Mouse (Mus musculus): ENCODE measurements around the gene Ldb3. TPM values are rescaled to one million over a fixed set of nuclear protein-coding genes. Genes with fewer than 3 reads are reported as not detected.

Ldb3 gene
- polyA plus RNA-seq, 1 experiment from 2014 or later, result 0.68 TPM

DNA sequence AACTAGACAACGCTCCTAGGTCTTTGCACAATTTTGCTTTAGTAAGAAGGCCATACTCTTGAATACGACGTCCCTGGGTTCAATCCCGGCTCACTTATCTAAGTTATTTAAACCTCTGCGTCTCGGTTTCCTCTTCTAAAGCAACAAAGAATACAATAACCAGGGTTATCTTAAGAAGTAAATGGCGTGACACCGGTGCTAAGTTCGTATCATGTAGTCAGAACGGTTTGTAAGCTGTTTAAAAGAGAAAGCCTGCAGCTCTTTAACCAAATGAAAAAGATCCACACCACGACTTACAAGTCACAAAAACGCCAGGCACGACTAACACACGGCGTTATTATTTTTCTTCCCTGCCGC lies 87.1 kb downstream of the Ldb3 start:
- Histone ChIP-seq H3K4me2 (replicated peaks) (peak overlapping the region; percentile 74), H3K27me3 (ENCODE audit: control insufficient read depth, insufficient read depth, low read length) (no peaks in the 10 kb centered on the region), H3K9ac (peak overlapping the region; percentile 88), H3K27ac (peak overlapping the region; percentile 97; the same call in 1 of the 2 replicates), H3K4me1 (replicated peaks; ENCODE audit: control insufficient read depth, insufficient read depth, low read length) (peaks cover 33% of the 10 kb centered on the region), H3K4me3 (replicated peaks; ENCODE audit: low read length) (peak overlapping the region; percentile 96), H3K36me3 (replicated peaks; ENCODE audit: control insufficient read depth, insufficient read depth) (no peaks in the 10 kb centered on the region), H3K9me3 (ENCODE audit: control insufficient read depth, low read length) (no peaks in the 10 kb centered on the region)
- no peak for DNase-seq (ENCODE audit: low spot score)
- WGBS, result under 1% methylated on average over 16 of the region's 16 CpGs
- ATAC-seq (ENCODE audit: low FRiP score), result no peak

GRCm38 (mm10) chr14:34500309-34500708 lies 88.2 kb downstream of the Ldb3 start:
- H3K27me3 ChIP-seq (ENCODE audit: control insufficient read depth, insufficient read depth, low read length), result no peaks in the 10 kb centered on the region
- peaks cover 33% of the 10 kb centered on the region for H3K4me1 ChIP-seq (replicated peaks; ENCODE audit: control insufficient read depth, insufficient read depth, low read length)
- peak overlapping the region; percentile 96 for H3K4me3 ChIP-seq (replicated peaks; ENCODE audit: low read length)
- no peaks in the 10 kb centered on the region for H3K9me3 ChIP-seq (ENCODE audit: control insufficient read depth, low read length)
- peak overlapping the region; percentile 88; the same call in 1 of the 2 replicates for H3K9ac ChIP-seq
- ATAC-seq (ENCODE audit: low FRiP score) (no peak), DNase-seq (ENCODE audit: low spot score) (no peak)
- H3K36me3 ChIP-seq (replicated peaks; ENCODE audit: control insufficient read depth, insufficient read depth), result no peaks in the 10 kb centered on the region
- H3K4me2 ChIP-seq (replicated peaks), result peak overlapping the region; percentile 74
- H3K27ac ChIP-seq, result no peak overlapping the region
- WGBS, result 3% methylated on average over 4 of the region's 4 CpGs

GRCm38 (mm10) chr14:34499664-34500063 lies 88.8 kb downstream of the Ldb3 start:
- DNase-seq (ENCODE audit: low spot score) (no peak), ATAC-seq (ENCODE audit: low FRiP score) (no peak)
- Histone ChIP-seq H3K4me3 (replicated peaks; ENCODE audit: low read length) (no peak overlapping the region), H3K36me3 (replicated peaks; ENCODE audit: control insufficient read depth, insufficient read depth) (no peaks in the 10 kb centered on the region), H3K27me3 (ENCODE audit: control insufficient read depth, insufficient read depth, low read length) (no peaks in the 10 kb centered on the region), H3K9ac (peak overlapping the region; percentile 21; the same call in 1 of the 2 replicates), H3K27ac (no peak overlapping the region), H3K4me1 (replicated peaks; ENCODE audit: control insufficient read depth, insufficient read depth, low read length) (peaks cover 33% of the 10 kb centered on the region), H3K4me2 (replicated peaks) (peak overlapping the region; percentile 74), H3K9me3 (ENCODE audit: control insufficient read depth, low read length) (no peaks in the 10 kb centered on the region)
- WGBS, result 52% methylated on average over 4 of the region's 4 CpGs

DNA sequence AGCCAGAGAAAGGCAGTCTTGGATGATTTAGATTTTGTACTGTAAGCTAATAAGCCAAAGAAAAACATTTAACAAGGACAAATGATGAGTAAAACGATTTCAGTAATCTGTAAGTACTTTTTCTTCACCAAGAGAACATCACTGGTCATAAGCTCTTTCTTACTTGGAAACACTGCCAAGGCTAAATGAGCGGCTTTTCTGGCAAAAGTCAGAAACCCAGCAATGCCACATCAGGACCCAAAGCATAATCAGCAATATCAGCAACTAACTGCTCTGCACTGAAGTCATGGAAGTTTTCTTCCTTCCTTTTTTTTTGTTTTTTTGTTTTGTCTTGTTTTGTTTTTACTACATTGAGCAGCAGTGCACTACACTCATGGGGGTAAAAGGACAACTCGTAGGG lies 91.1 kb downstream of the Ldb3 start:
- H3K4me2 ChIP-seq (replicated peaks), result no peak overlapping the region
- no peaks in the 10 kb centered on the region for H3K27me3 ChIP-seq (ENCODE audit: control insufficient read depth, insufficient read depth, low read length)
- no peaks in the 10 kb centered on the region for H3K36me3 ChIP-seq (replicated peaks; ENCODE audit: control insufficient read depth, insufficient read depth)
- H3K9ac ChIP-seq, result no peak overlapping the region
- ATAC-seq (ENCODE audit: low FRiP score) (no peak), DNase-seq (ENCODE audit: low spot score) (no peak)
- WGBS, result 84% methylated on average over 3 of the region's 3 CpGs
- H3K9me3 ChIP-seq (ENCODE audit: control insufficient read depth, low read length), result no peaks in the 10 kb centered on the region
- no peak overlapping the region for H3K4me3 ChIP-seq (replicated peaks; ENCODE audit: low read length)
- peaks cover 33% of the 10 kb centered on the region for H3K4me1 ChIP-seq (replicated peaks; ENCODE audit: control insufficient read depth, insufficient read depth, low read length)
- no peak overlapping the region for H3K27ac ChIP-seq

- no peak overlapping the region for H3K27ac ChIP-seq
- 94% methylated on average over 3 of the region's 3 CpGs for WGBS
- ATAC-seq (ENCODE audit: low FRiP score), result no peak
These were observed 94.8 kb downstream of the Ldb3 start for GRCm38 (mm10) chr14:34493682-34494081.

GRCm38 (mm10) chr14:34492688-34493087 lies 95.8 kb downstream of the Ldb3 start:
- no peaks in the 10 kb centered on the region for H3K36me3 ChIP-seq (replicated peaks; ENCODE audit: control insufficient read depth, insufficient read depth)
- no peak overlapping the region for H3K9ac ChIP-seq
- peaks cover 7% of the 10 kb centered on the region; the same call in 1 of the 2 replicates for H3K4me1 ChIP-seq (replicated peaks; ENCODE audit: control insufficient read depth, insufficient read depth, low read length)
- H3K27me3 ChIP-seq (ENCODE audit: control insufficient read depth, insufficient read depth, low read length), result no peaks in the 10 kb centered on the region
- 90% methylated on average over 2 of the region's 2 CpGs for WGBS
- DNase-seq (ENCODE audit: low spot score), result no peak
- H3K9me3 ChIP-seq (ENCODE audit: control insufficient read depth, low read length), result no peaks in the 10 kb centered on the region
- no peak overlapping the region for H3K4me3 ChIP-seq (replicated peaks; ENCODE audit: low read length)
- no peak overlapping the region for H3K4me2 ChIP-seq (replicated peaks)
- ATAC-seq (ENCODE audit: low FRiP score), result no peak
- no peak overlapping the region for H3K27ac ChIP-seq

More at GRCm38 (mm10) chr14:34493682-34494081, 94.8 kb downstream of the Ldb3 start:
- Histone ChIP-seq H3K4me3 (replicated peaks; ENCODE audit: low read length) (no peak overlapping the region), H3K4me2 (replicated peaks) (no peak overlapping the region), H3K4me1 (replicated peaks; ENCODE audit: control insufficient read depth, insufficient read depth, low read length) (peaks cover 7% of the 10 kb centered on the region; the same call in 1 of the 2 replicates), H3K9ac (no peak overlapping the region), H3K9me3 (ENCODE audit: control insufficient read depth, low read length) (no peaks in the 10 kb centered on the region), H3K36me3 (replicated peaks; ENCODE audit: control insufficient read depth, insufficient read depth) (no peaks in the 10 kb centered on the region), H3K27me3 (ENCODE audit: control insufficient read depth, insufficient read depth, low read length) (no peaks in the 10 kb centered on the region)
- DNase-seq (ENCODE audit: low spot score), result no peak

GRCm38 (mm10) chr14:34490965-34491364 lies 97.5 kb downstream of the Ldb3 start:
- Histone ChIP-seq H3K36me3 (replicated peaks; ENCODE audit: control insufficient read depth, insufficient read depth) (no peaks in the 10 kb centered on the region), H3K4me3 (replicated peaks; ENCODE audit: low read length) (no peak overlapping the region), H3K27ac (no peak overlapping the region), H3K27me3 (ENCODE audit: control insufficient read depth, insufficient read depth, low read length) (no peaks in the 10 kb centered on the region), H3K4me2 (replicated peaks) (no peak overlapping the region), H3K4me1 (replicated peaks; ENCODE audit: control insufficient read depth, insufficient read depth, low read length) (no peaks in the 10 kb centered on the region), H3K9me3 (ENCODE audit: control insufficient read depth, low read length) (no peaks in the 10 kb centered on the region), H3K9ac (no peak overlapping the region)
- no peak for ATAC-seq (ENCODE audit: low FRiP score)
- 75% methylated on average over 1 of the region's 1 CpGs for WGBS
- DNase-seq (ENCODE audit: low spot score), result no peak

DNA sequence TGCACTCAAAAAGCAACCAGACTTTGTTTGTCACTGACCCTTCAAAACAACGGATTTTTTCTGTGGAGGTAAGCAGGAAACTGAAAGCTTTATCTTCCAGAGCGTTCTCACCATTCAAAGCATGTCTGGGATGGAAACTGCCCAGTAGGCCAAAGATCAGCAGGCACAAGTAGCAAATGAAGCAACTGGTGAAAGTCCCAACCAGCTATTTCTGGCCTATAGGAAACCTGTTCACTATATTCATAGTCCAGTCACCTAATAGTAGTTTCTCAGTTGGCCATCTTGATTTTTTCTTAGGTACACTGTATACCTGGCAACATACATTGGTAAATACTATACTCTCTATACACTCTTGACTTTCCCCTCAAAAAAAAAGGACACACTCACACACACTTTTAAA lies 98.6 kb downstream of the Ldb3 start:
- no peak overlapping the region for H3K27ac ChIP-seq
- 85% methylated on average over 2 of the region's 2 CpGs for WGBS

GRCm38 (mm10) chr14:34486169-34486568 lies 102.3 kb downstream of the Ldb3 start:
- WGBS, result 66% methylated on average over 8 of the region's 8 CpGs
- ATAC-seq (ENCODE audit: low FRiP score), result no peak
- peaks cover 18% of the 10 kb centered on the region; the same call in 1 of the 2 replicates for H3K4me1 ChIP-seq (replicated peaks; ENCODE audit: control insufficient read depth, insufficient read depth, low read length)
- H3K4me3 ChIP-seq (replicated peaks; ENCODE audit: low read length), result no peak overlapping the region
- H3K4me2 ChIP-seq (replicated peaks), result no peak overlapping the region
- no peaks in the 10 kb centered on the region for H3K36me3 ChIP-seq (replicated peaks; ENCODE audit: control insufficient read depth, insufficient read depth)
- H3K9me3 ChIP-seq (ENCODE audit: control insufficient read depth, low read length), result no peaks in the 10 kb centered on the region
- no peaks in the 10 kb centered on the region for H3K27me3 ChIP-seq (ENCODE audit: control insufficient read depth, insufficient read depth, low read length)
- no peak overlapping the region for H3K9ac ChIP-seq
- H3K27ac ChIP-seq, result no peak overlapping the region
- no peak for DNase-seq (ENCODE audit: low spot score)

More for the DNA sequence above, 98.6 kb downstream of the Ldb3 start:
- DNase-seq (ENCODE audit: low spot score) (no peak), ATAC-seq (ENCODE audit: low FRiP score) (no peak)
- no peak overlapping the region for H3K9ac ChIP-seq
- H3K36me3 ChIP-seq (replicated peaks; ENCODE audit: control insufficient read depth, insufficient read depth), result no peaks in the 10 kb centered on the region
- no peak overlapping the region for H3K4me3 ChIP-seq (replicated peaks; ENCODE audit: low read length)
- H3K9me3 ChIP-seq (ENCODE audit: control insufficient read depth, low read length), result no peaks in the 10 kb centered on the region
- no peak overlapping the region for H3K4me2 ChIP-seq (replicated peaks)
- H3K4me1 ChIP-seq (replicated peaks; ENCODE audit: control insufficient read depth, insufficient read depth, low read length), result peaks cover 2% of the 10 kb centered on the region; the same call in 1 of the 2 replicates
- no peaks in the 10 kb centered on the region for H3K27me3 ChIP-seq (ENCODE audit: control insufficient read depth, insufficient read depth, low read length)
